Mouse (Mus musculus) C2C12 (cell line): ENCODE data around the gene Ctnna2.

ENCODE experiments used
- CTCF ChIP-seq: IDR thresholded peaks from one replicate; pipeline ENCODE4 v1.5.1; 2011; ENCODE audit not compliant: control insufficient read depth, insufficient read depth, insufficient read length
- MAX ChIP-seq: IDR thresholded peaks from one replicate; pipeline ENCODE4 v1.6.1; 2011; ENCODE audit warnings: mild to moderate bottlenecking, control low read depth
- MYOD1 ChIP-seq: IDR thresholded peaks from one replicate; pipeline ENCODE4 v1.6.1; 2011; ENCODE audit warnings: low read depth; ENCODE audit not compliant: control insufficient read depth, insufficient read length
- USF1 ChIP-seq: IDR thresholded peaks from one replicate; pipeline ENCODE4 v1.6.1; 2011; ENCODE audit warnings: low read depth, mild to moderate bottlenecking, control low read depth, moderate library complexity

GRCm38 (mm10) chr6:77109095-77109945, 870.2 kb downstream of the Ctnna2 start:
- TF ChIP-seq USF1 (no peak), CTCF (no peak), MAX (no peak), MYOD1 (no peak)
